Mouse (Mus musculus): ENCODE results near the gene Rock2. TPM values are rescaled to one million over a fixed set of nuclear protein-coding genes. Genes with fewer than 3 reads are reported as not detected.

The Rock2 gene
- polyA plus RNA-seq, 1 experiment from 2014 or later: 5.3 TPM

- Histone ChIP-seq H3K4me1 (ENCODE audit: insufficient read depth) (peaks cover 13% of the 10 kb centered on the region), H3K27me3 (ENCODE audit: insufficient read depth, low read length) (no peaks in the 10 kb centered on the region), H3K4me3 (ENCODE audit: low read depth, low read length) (no peak overlapping the region), H3K9me3 (ENCODE audit: low read length) (no peaks in the 10 kb centered on the region), H3K36me3 (replicated peaks; ENCODE audit: insufficient read depth, low read length) (no peaks in the 10 kb centered on the region), H3K27ac (ENCODE audit: low read depth) (no peak overlapping the region), H3K9ac (replicated peaks) (no peak overlapping the region), H3K4me2 (ENCODE audit: low read depth, low read length) (no peak overlapping the region)
- WGBS (ENCODE audit: insufficient replicate concordance): 47% methylated on average over 3 of the region's 3 CpGs
- DNase-seq (no peak), ATAC-seq (no peak)
- TF ChIP-seq CTCF (IDR thresholded peaks at IDR 0.05; ENCODE audit: low read depth) (no peak), EP300 (IDR thresholded peaks at IDR 0.05; ENCODE audit: low read depth) (no peak)
These were observed 33.7 kb upstream of the Rock2 start for GRCm38 (mm10) chr12:16860961-16861360.

GRCm38 (mm10) chr12:16864477-16864876, 30.2 kb upstream of the Rock2 start:
- DNase-seq: peak; percentile 24
- WGBS (ENCODE audit: insufficient replicate concordance): 50% methylated on average over 4 of the region's 4 CpGs
- no peak overlapping the region for H3K4me3 ChIP-seq (ENCODE audit: low read depth, low read length)
- peak overlapping the region; percentile 41 for H3K27ac ChIP-seq (ENCODE audit: low read depth)
- H3K9me3 ChIP-seq (ENCODE audit: low read length): no peaks in the 10 kb centered on the region
- no peak overlapping the region for H3K9ac ChIP-seq (replicated peaks)
- no peaks in the 10 kb centered on the region for H3K27me3 ChIP-seq (ENCODE audit: insufficient read depth, low read length)
- no peak overlapping the region for H3K4me2 ChIP-seq (ENCODE audit: low read depth, low read length)
- TF ChIP-seq EP300 (IDR thresholded peaks at IDR 0.05; ENCODE audit: low read depth) (peak; percentile 55), CTCF (IDR thresholded peaks at IDR 0.05; ENCODE audit: low read depth) (no peak)
- peaks cover 20% of the 10 kb centered on the region for H3K4me1 ChIP-seq (ENCODE audit: insufficient read depth)
- ATAC-seq: peak; percentile 81
- no peaks in the 10 kb centered on the region for H3K36me3 ChIP-seq (replicated peaks; ENCODE audit: insufficient read depth, low read length)

- TF ChIP-seq CTCF (IDR thresholded peaks at IDR 0.05; ENCODE audit: low read depth): no peak
- TF ChIP-seq EP300 (IDR thresholded peaks at IDR 0.05; ENCODE audit: low read depth): no peak
- peaks cover 32% of the 10 kb centered on the region for H3K4me1 ChIP-seq (ENCODE audit: insufficient read depth)
- H3K4me2 ChIP-seq (ENCODE audit: low read depth, low read length): no peak overlapping the region
- no peaks in the 10 kb centered on the region for H3K27me3 ChIP-seq (ENCODE audit: insufficient read depth, low read length)
- H3K4me3 ChIP-seq (ENCODE audit: low read depth, low read length): no peak overlapping the region
- WGBS (ENCODE audit: insufficient replicate concordance): 15% methylated on average over 3 of the region's 3 CpGs
- H3K27ac ChIP-seq (ENCODE audit: low read depth): peak overlapping the region; percentile 52
- DNase-seq: no peak
- H3K9ac ChIP-seq (replicated peaks): no peak overlapping the region
- H3K9me3 ChIP-seq (ENCODE audit: low read length): no peaks in the 10 kb centered on the region
- no peaks in the 10 kb centered on the region for H3K36me3 ChIP-seq (replicated peaks; ENCODE audit: insufficient read depth, low read length)
- ATAC-seq: 0 out of 2 replicates have a peak, but pooled peaks have one; percentile 15
These were observed 28.8 kb upstream of the Rock2 start for GRCm38 (mm10) chr12:16865871-16866270.

GRCm38 (mm10) chr12:16866460-16866859, 28.2 kb upstream of the Rock2 start:
- no peaks in the 10 kb centered on the region for H3K27me3 ChIP-seq (ENCODE audit: insufficient read depth, low read length)
- DNase-seq (no peak), ATAC-seq (no peak)
- WGBS (ENCODE audit: insufficient replicate concordance): 27% methylated on average over 3 of the region's 3 CpGs
- no peaks in the 10 kb centered on the region for H3K9me3 ChIP-seq (ENCODE audit: low read length)
- TF ChIP-seq CTCF (IDR thresholded peaks at IDR 0.05; ENCODE audit: low read depth) (no peak), EP300 (IDR thresholded peaks at IDR 0.05; ENCODE audit: low read depth) (no peak)
- H3K9ac ChIP-seq (replicated peaks): no peak overlapping the region
- H3K4me3 ChIP-seq (ENCODE audit: low read depth, low read length): no peak overlapping the region
- H3K4me1 ChIP-seq (ENCODE audit: insufficient read depth): peaks cover 33% of the 10 kb centered on the region
- H3K36me3 ChIP-seq (replicated peaks; ENCODE audit: insufficient read depth, low read length): no peaks in the 10 kb centered on the region
- H3K27ac ChIP-seq (ENCODE audit: low read depth): 0 out of 2 replicates have a peak overlapping the region, but pooled peaks have one; percentile 24
- no peak overlapping the region for H3K4me2 ChIP-seq (ENCODE audit: low read depth, low read length)

- Histone ChIP-seq H3K4me1 (ENCODE audit: insufficient read depth) (peaks cover 33% of the 10 kb centered on the region), H3K4me2 (ENCODE audit: low read depth, low read length) (no peak overlapping the region), H3K36me3 (replicated peaks; ENCODE audit: insufficient read depth, low read length) (no peaks in the 10 kb centered on the region), H3K9ac (replicated peaks) (no peak overlapping the region), H3K27me3 (ENCODE audit: insufficient read depth, low read length) (no peaks in the 10 kb centered on the region), H3K27ac (ENCODE audit: low read depth) (no peak overlapping the region), H3K4me3 (ENCODE audit: low read depth, low read length) (no peak overlapping the region), H3K9me3 (ENCODE audit: low read length) (no peaks in the 10 kb centered on the region)
- ATAC-seq (no peak), DNase-seq (no peak)
- TF ChIP-seq CTCF (IDR thresholded peaks at IDR 0.05; ENCODE audit: low read depth) (no peak), EP300 (IDR thresholded peaks at IDR 0.05; ENCODE audit: low read depth) (no peak)
- WGBS (ENCODE audit: insufficient replicate concordance): 65% methylated on average over 7 of the region's 7 CpGs
These were observed 27.4 kb upstream of the Rock2 start for GRCm38 (mm10) chr12:16867306-16867705.

- ATAC-seq (no peak), DNase-seq (no peak)
- Histone ChIP-seq H3K36me3 (replicated peaks; ENCODE audit: insufficient read depth, low read length) (no peaks in the 10 kb centered on the region), H3K4me2 (ENCODE audit: low read depth, low read length) (no peak overlapping the region), H3K27ac (ENCODE audit: low read depth) (peak overlapping the region; percentile 18; the same call in 1 of the 2 replicates), H3K9ac (replicated peaks) (no peak overlapping the region), H3K9me3 (ENCODE audit: low read length) (no peaks in the 10 kb centered on the region), H3K4me1 (ENCODE audit: insufficient read depth) (peaks cover 40% of the 10 kb centered on the region), H3K27me3 (ENCODE audit: insufficient read depth, low read length) (no peaks in the 10 kb centered on the region), H3K4me3 (ENCODE audit: low read depth, low read length) (no peak overlapping the region)
- TF ChIP-seq EP300 (IDR thresholded peaks at IDR 0.05; ENCODE audit: low read depth) (no peak), CTCF (IDR thresholded peaks at IDR 0.05; ENCODE audit: low read depth) (no peak)
- 77% methylated on average over 6 of the region's 6 CpGs for WGBS (ENCODE audit: insufficient replicate concordance)
These were observed 26.1 kb upstream of the Rock2 start for GRCm38 (mm10) chr12:16868618-16869017.
